Mouse (Mus musculus) lung, embryonic 14.5 days (tissue): Measurements from ENCODE around the gene Chd1l. TPM values are rescaled to one million over a fixed set of nuclear protein-coding genes. Genes with fewer than 3 reads are reported as not detected.
A peak's percentile ranks its signal among the peaks of the same experiment; 100 is the strongest.

Experiments used
- ATAC-seq: fragments of 200-750 bp; cut with Nextera tagmentation; 2 replicates; pipeline ENCODE4 v1.8.0; 2017; ENCODE audit warnings: mild to moderate bottlenecking, moderate TSS enrichment, moderate library complexity; ENCODE audit not compliant: insufficient read depth
- DNase-seq: peaks from one replicate; pipeline ENCODE4 v3.0.0-alpha.2; 2015
- H3K27ac ChIP-seq: fragments of 300-500 bp; sonication (generic); 2 replicates; pipeline ENCODE4 v1.5.1; 2014; ENCODE audit warnings: low read depth, mild to moderate bottlenecking, moderate library complexity
- H3K27me3 ChIP-seq: fragments of 300-500 bp; sonication (generic); 2 replicates; pipeline ENCODE4 v1.6.1; 2014; ENCODE audit warnings: low read length, control low read depth; ENCODE audit not compliant: insufficient read depth
- H3K36me3 ChIP-seq: fragments of 300-500 bp; sonication (generic); 2 replicates; pipeline ENCODE4 v1.6.1; 2014; ENCODE audit warnings: control low read depth; ENCODE audit not compliant: insufficient read depth
- H3K4me1 ChIP-seq: fragments of 300-500 bp; sonication (generic); 2 replicates; pipeline ENCODE4 v1.6.1; 2014; ENCODE audit warnings: antibody characterized with exemption, control low read depth; ENCODE audit not compliant: insufficient read depth
- H3K4me2 ChIP-seq: fragments of 300-500 bp; sonication (generic); 2 replicates; pipeline ENCODE4 v1.6.1; 2014; ENCODE audit warnings: mild to moderate bottlenecking
- H3K4me3 ChIP-seq: fragments of 300-500 bp; sonication (generic); 2 replicates; pipeline ENCODE4 v1.5.1; 2014; ENCODE audit warnings: low read depth, low read length
- H3K9ac ChIP-seq: fragments of 300-500 bp; sonication (generic); 2 replicates; pipeline ENCODE4 v1.6.1; 2014
- H3K9me3 ChIP-seq: fragments of 300-500 bp; sonication (generic); 2 replicates; pipeline ENCODE4 v1.6.1; 2016; ENCODE audit warnings: low read depth, low read length, control low read depth
- CTCF ChIP-seq: IDR thresholded peaks from 2 replicates; pipeline ENCODE4 v1.5.1; 2016; ENCODE audit warnings: antibody characterized with exemption, low read depth
- WGBS: fragments of 180-500 bp; shearing (Covaris S2); extraction: QIAGEN DNeasy Blood & Tissue Kit; methylation state at CpG from one replicate; pipeline ENCODE4 v1.1.7; 2014; 5-methylcytosine and 5-hydroxymethylcytosine counted together
- polyA plus RNA-seq: library from polyadenylated mRNA; unstranded; fragments of >200 nt; fragmentation: Nextera tagmentation; extraction: Ambion mirVana; gene quantifications from 2 replicates; pipeline ENCODE4 v1.2.1, GENCODE M21; 2014

Chd1l gene
- polyA plus RNA-seq, 1 experiment from 2014 or later = 16.6 TPM

DNA sequence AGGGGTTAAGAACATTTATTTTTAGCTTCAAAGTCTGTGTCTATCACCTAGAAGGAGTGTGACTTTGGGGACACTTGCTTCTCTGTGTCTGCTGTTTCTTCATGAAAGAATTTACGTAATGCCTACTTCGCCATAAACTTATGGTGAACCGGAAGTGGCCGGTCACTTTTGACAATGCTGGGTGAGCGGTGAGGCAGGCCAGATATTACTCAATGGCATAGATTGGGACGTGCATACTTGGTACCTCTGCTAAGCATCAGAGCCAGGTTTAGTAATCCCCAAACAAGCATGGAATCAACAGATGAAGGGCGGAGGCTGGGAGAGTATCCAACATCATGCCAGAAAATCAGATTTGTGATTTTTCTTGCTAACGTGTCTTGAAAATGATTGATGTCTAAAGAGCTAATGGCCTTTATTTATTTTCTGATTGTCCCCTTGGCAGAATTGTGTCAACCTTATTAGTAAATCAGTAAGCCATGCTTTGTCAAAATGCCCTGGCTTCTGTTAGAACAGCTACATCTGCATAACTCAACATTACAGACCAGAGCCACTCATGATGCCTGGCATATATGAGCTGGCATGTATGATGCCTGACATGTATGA lies 21.4 kb upstream of the Chd1l start:
- Histone ChIP-seq H3K27me3 (no peaks in the 10 kb centered on the region), H3K9ac (no peak overlapping the region), H3K4me3 (no peak overlapping the region), H3K27ac (no peak overlapping the region), H3K36me3 (no peaks in the 10 kb centered on the region), H3K9me3 (no peaks in the 10 kb centered on the region), H3K4me1 (no peaks in the 10 kb centered on the region), H3K4me2 (no peak overlapping the region)
- DNase-seq = no peak
- WGBS = 76% methylated on average over 8 of the region's 8 CpGs
- no peak for TF ChIP-seq CTCF
- no peak for ATAC-seq

DNA sequence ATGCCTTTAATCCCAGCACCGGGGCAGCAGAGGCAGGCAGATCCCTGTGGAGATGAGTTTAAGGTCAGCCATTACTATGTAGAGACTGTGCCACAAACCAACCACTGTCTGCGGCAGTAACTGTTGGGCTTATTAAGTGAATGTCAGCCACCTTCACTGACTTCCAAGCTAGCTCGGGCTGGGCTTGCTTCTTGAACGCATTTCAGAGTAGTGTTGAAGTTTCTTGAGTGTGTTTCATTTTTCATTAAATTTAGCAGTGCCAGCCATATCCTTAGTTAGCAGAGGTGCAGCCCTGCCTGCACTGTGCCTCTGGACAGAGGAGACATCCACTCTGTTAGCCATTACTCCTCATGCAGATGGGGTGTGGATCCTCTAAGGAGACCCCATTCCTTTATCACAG lies 20.7 kb upstream of the Chd1l start:
- Histone ChIP-seq H3K36me3 (no peaks in the 10 kb centered on the region), H3K27ac (no peak overlapping the region), H3K4me3 (no peak overlapping the region), H3K9ac (no peak overlapping the region), H3K9me3 (no peaks in the 10 kb centered on the region), H3K27me3 (no peaks in the 10 kb centered on the region), H3K4me2 (no peak overlapping the region), H3K4me1 (no peaks in the 10 kb centered on the region)
- TF ChIP-seq CTCF = no peak
- ATAC-seq (no peak), DNase-seq (no peak)
- WGBS = 90% methylated on average over 4 of the region's 4 CpGs

DNA sequence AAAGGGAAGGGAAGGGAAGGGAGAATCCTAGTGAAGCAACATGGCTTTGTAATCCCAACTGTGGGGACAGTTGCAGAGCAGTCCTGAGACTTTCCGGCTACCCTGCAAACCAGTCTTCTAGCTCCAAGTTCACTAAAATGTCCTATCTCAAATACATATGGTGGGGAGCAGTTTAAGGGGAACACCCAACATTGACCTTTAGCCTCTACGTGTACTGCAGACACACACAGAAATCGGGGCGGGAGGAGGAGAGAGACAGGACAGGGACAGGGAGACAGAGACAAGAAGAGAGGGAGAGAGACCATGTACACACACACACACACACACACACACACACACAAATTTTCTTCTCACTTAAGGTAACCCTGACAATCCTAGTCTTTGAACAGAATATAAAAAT lies 19.9 kb upstream of the Chd1l start:
- Histone ChIP-seq H3K36me3 (no peaks in the 10 kb centered on the region), H3K4me2 (no peak overlapping the region), H3K27ac (no peak overlapping the region), H3K27me3 (no peaks in the 10 kb centered on the region), H3K4me3 (no peak overlapping the region), H3K9me3 (no peaks in the 10 kb centered on the region), H3K9ac (no peak overlapping the region), H3K4me1 (no peaks in the 10 kb centered on the region)
- 69% methylated on average over 4 of the region's 4 CpGs for WGBS
- no peak for TF ChIP-seq CTCF
- DNase-seq (no peak), ATAC-seq (no peak)

DNA sequence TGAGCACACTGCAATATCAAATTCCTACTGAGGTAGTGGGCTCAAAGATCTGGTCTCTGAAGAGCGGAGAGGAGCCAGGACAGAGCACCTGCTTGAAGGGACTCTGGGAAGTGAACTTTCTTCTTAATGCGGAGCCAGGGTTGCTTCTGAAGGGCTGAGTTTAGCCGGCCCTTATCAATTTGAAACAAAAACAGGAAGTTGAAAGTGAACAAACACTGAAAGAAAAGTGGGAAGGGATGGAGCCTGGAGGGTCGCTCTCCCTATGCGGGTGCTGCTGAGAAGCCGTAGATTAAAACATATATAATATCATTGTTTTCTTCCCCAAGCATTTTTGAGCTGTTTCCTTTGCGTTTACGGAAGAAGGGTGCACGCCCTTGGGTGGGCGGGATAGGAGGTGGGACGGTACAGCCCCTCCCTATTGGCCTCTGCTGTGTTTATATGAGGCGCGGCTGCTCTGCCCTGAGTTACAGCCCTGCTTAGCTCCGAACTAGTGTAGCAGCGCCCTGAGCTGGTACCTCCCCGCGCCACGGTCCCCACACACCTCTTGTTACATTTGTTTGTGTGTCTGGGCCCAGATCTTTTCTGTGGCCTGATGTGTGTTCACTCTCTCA lies 18.5 kb upstream of the Chd1l start, which contains the start of gene Fmo5:
Fmo5 (plus strand) TSS at position 414 of the 611 bp plus-strand sequence.
- H3K4me2 ChIP-seq = peak within 1 kb of the TSS; percentile 75
- H3K9ac ChIP-seq = peak within 1 kb of the TSS; percentile 56
- no peaks in the 10 kb centered on the region for H3K4me1 ChIP-seq
- H3K36me3 ChIP-seq = no peaks in the 10 kb centered on the region
- no peak for TF ChIP-seq CTCF
- H3K27ac ChIP-seq = no peak within 1 kb of the TSS
- H3K4me3 ChIP-seq = peak within 1 kb of the TSS; percentile 41
- no peaks in the 10 kb centered on the region for H3K9me3 ChIP-seq
- DNase-seq (peak; percentile 79), ATAC-seq (peak; percentile 98)
- 2% methylated on average over 18 of the region's 18 CpGs for WGBS
- H3K27me3 ChIP-seq = no peaks in the 10 kb centered on the region

DNA sequence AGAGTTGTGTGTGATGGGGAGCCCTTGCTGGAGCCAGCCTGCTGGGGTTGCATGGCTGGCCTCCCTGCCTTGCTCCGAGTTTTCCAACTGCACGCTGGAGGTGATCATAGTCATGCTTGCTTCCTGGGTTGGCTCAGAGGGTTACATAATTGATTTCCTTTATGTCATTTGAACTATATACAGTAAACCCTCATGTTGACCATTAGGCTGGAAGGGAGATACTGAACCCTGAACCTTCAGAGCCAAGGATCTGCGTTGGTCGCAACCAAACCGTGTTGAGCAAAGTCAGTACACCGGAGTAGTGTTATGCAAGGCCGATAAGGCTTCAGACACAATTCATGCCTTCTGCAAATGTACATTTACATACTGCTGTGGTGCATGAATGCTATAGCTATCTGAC lies 17.9 kb upstream of the Chd1l start:
- Histone ChIP-seq H3K9ac (no peak overlapping the region), H3K9me3 (no peaks in the 10 kb centered on the region), H3K4me2 (peak overlapping the region; percentile 75), H3K36me3 (no peaks in the 10 kb centered on the region), H3K4me1 (no peaks in the 10 kb centered on the region), H3K27ac (no peak overlapping the region), H3K27me3 (no peaks in the 10 kb centered on the region), H3K4me3 (peak overlapping the region; percentile 41; the same call in 1 of the 2 replicates)
- TF ChIP-seq CTCF = no peak
- 64% methylated on average over 7 of the region's 7 CpGs for WGBS
- DNase-seq (no peak), ATAC-seq (no peak; the same call in 1 of the 2 replicates)

DNA sequence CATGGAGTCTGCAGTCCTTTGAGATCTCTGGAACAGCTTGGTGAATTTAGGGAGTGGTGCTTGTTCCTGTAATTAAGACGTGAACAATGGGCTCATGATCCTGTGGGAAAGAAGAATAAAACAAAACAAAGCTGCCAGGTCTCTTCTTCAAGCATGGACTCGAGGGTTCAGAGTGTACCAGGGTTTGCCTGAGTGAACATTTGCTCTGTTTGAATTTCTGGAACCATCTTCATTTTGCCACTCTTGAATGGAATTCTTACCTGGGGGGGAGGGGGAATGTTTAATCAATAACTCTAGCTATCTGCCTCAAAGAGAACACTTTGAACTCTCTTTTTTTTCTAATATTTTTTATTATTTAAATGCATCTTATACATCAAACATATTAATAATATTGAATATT lies 14.6 kb upstream of the Chd1l start:
- no peak for ATAC-seq
- Histone ChIP-seq H3K27me3 (no peaks in the 10 kb centered on the region), H3K4me3 (no peak overlapping the region), H3K9me3 (no peaks in the 10 kb centered on the region), H3K36me3 (no peaks in the 10 kb centered on the region), H3K9ac (no peak overlapping the region), H3K4me1 (no peaks in the 10 kb centered on the region), H3K4me2 (no peak overlapping the region), H3K27ac (no peak overlapping the region)
- DNase-seq = no peak
- TF ChIP-seq CTCF = no peak
- 52% methylated on average over 2 of the region's 2 CpGs for WGBS

DNA sequence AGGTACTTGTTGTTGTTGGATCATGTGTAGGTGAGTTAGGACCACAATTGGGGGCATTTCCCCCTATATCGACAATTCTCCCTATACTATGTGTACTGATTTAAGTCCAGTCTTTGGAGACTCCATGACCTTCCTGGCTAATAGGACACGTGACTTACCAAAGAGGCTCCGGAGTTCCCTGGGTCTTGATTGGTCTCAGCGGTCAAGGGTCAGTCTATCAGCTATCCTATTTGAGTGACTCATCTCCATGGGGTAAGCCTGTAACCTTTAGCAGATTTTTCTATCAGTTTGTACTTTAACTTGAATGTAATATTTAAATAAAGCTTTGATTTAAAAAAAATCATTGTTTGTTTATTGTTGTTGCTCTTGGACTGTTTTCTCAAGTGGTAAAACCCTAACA lies 10.7 kb upstream of the Chd1l start:
- H3K4me2 ChIP-seq = no peak overlapping the region
- no peaks in the 10 kb centered on the region for H3K27me3 ChIP-seq
- ATAC-seq (no peak), DNase-seq (no peak)
- no peak overlapping the region for H3K4me3 ChIP-seq
- TF ChIP-seq CTCF = no peak
- H3K9ac ChIP-seq = no peak overlapping the region
- no peak overlapping the region for H3K27ac ChIP-seq
- H3K36me3 ChIP-seq = no peaks in the 10 kb centered on the region
- WGBS = 90% methylated on average over 4 of the region's 4 CpGs
- H3K9me3 ChIP-seq = no peaks in the 10 kb centered on the region
- no peaks in the 10 kb centered on the region for H3K4me1 ChIP-seq
